Mouse (Mus musculus) stomach, embryonic 15.5 days (tissue): ENCODE results near the gene Ptgfrn. TPM values are rescaled to one million over a fixed set of nuclear protein-coding genes. Genes with fewer than 3 reads are reported as not detected.
A peak's percentile ranks its signal among the peaks of the same experiment; 100 is the strongest.

Experiments
- ATAC-seq: fragments of 200-750 bp; cut with Nextera tagmentation; 2 replicates; pipeline ENCODE4 v1.8.0; 2017; ENCODE audit warnings: low read depth, moderate number of reproducible peaks, moderate TSS enrichment; ENCODE audit not compliant: insufficient read depth, low FRiP score
- H3K27ac ChIP-seq: fragments of 300-500 bp; sonication (generic); 2 replicates; pipeline ENCODE4 v1.5.1; 2015; ENCODE audit warnings: mild to moderate bottlenecking, inconsistent platforms
- H3K27me3 ChIP-seq: fragments of 300-500 bp; sonication (generic); replicated peaks from 2 replicates; pipeline ENCODE4 v1.6.1; 2015; ENCODE audit warnings: inconsistent platforms
- H3K36me3 ChIP-seq: fragments of 300-500 bp; sonication (generic); 2 replicates; pipeline ENCODE4 v1.6.1; 2015; ENCODE audit warnings: inconsistent platforms
- H3K4me1 ChIP-seq: fragments of 300-500 bp; sonication (generic); 2 replicates; pipeline ENCODE4 v1.6.1; 2015; ENCODE audit warnings: inconsistent platforms
- H3K4me2 ChIP-seq: fragments of 300-500 bp; sonication (generic); 2 replicates; pipeline ENCODE4 v1.6.1; 2015; ENCODE audit warnings: mild to moderate bottlenecking, inconsistent platforms
- H3K4me3 ChIP-seq: fragments of 300-500 bp; sonication (generic); replicated peaks from 2 replicates; pipeline ENCODE4 v1.5.1; 2015; ENCODE audit warnings: inconsistent platforms
- H3K9ac ChIP-seq: fragments of 300-500 bp; sonication (generic); 2 replicates; pipeline ENCODE4 v1.6.1; 2015; ENCODE audit warnings: inconsistent platforms
- H3K9me3 ChIP-seq: fragments of 300-500 bp; sonication (generic); 2 replicates; pipeline ENCODE4 v1.6.1; 2016; ENCODE audit warnings: inconsistent platforms
- WGBS: fragments of 180-500 bp; shearing (Covaris S2); methylation state at CpG from one replicate; pipeline ENCODE4 v1.1.7; 2015; 5-methylcytosine and 5-hydroxymethylcytosine counted together
- polyA plus RNA-seq: library from polyadenylated mRNA; unstranded; fragments of >200 nt; fragmentation: Nextera tagmentation; extraction: Ambion mirVana; gene quantifications from 2 replicates; pipeline ENCODE4 v1.2.1, GENCODE M21; 2015

Ptgfrn gene
- polyA plus RNA-seq, 1 experiment from 2014 or later = 6.0 TPM

DNA sequence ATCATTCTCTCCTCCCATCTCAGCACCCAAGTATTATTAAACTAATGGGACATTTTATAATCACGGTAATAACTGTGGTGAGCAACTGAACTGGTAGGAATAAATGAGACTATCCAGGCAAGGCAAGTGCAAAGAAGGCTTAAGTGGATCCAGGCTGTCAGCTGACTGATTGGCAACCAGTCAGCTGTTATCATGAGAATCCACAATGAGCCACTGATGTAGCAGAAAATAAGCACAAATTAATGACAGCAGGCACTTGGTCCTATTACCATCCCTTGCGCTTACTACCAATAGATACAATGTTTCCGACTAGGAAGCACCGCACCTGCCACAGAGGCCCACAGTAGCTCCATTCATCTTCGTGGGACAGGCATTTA, 2.4 kb upstream of the Ptgfrn start:
- no peaks in the 10 kb centered on the region for H3K36me3 ChIP-seq
- H3K4me2 ChIP-seq = 0 out of 2 replicates have a peak overlapping the region, but pooled peaks have one; percentile 2
- no peaks in the 10 kb centered on the region for H3K9me3 ChIP-seq
- peaks cover 36% of the 10 kb centered on the region for H3K4me1 ChIP-seq
- H3K9ac ChIP-seq = no peak overlapping the region
- no peaks in the 10 kb centered on the region for H3K27me3 ChIP-seq
- H3K27ac ChIP-seq = peak overlapping the region; percentile 64
- no peak for ATAC-seq
- WGBS = 85% methylated on average over 5 of the region's 5 CpGs
- H3K4me3 ChIP-seq = no peak overlapping the region

DNA sequence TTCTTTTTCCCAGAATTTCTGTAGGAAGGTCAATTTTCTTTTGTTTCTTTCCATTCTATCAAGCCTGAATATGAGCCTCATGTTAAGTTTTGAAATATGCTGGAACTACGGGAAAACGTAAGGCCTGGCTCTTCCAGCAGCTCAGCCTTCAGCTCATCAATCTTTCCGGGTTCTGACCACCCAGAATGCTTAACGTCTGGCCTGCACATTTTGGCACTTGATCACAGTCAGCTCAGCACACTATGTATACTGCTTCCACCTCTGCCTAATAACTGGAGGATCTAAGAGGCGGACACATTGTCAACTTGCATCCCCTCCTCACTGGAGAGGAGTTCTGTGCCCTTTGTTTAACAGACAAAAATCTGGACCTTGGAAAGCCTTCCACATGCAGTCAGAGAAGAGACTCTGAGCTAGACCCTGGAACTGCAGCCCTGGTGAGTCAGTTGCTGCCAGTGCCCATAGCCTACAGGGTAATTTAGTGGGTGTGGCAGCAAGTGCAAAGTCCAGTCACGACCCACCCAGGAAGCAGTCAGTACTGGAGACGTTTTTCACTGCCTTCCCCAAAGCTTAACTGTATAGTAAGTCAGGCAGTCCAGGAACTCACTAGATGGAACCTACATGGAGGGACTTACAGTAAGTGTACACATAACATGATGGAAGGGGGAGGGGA, 1.9 kb upstream of the Ptgfrn start:
- no peaks in the 10 kb centered on the region for H3K36me3 ChIP-seq
- H3K4me3 ChIP-seq = no peak overlapping the region
- H3K9me3 ChIP-seq = no peaks in the 10 kb centered on the region
- no peak overlapping the region for H3K9ac ChIP-seq
- no peaks in the 10 kb centered on the region for H3K27me3 ChIP-seq
- peaks cover 39% of the 10 kb centered on the region for H3K4me1 ChIP-seq
- H3K4me2 ChIP-seq = no peak overlapping the region
- peak; percentile 70 for ATAC-seq
- H3K27ac ChIP-seq = peak overlapping the region; percentile 64
- 17% methylated on average over 7 of the region's 7 CpGs for WGBS

DNA sequence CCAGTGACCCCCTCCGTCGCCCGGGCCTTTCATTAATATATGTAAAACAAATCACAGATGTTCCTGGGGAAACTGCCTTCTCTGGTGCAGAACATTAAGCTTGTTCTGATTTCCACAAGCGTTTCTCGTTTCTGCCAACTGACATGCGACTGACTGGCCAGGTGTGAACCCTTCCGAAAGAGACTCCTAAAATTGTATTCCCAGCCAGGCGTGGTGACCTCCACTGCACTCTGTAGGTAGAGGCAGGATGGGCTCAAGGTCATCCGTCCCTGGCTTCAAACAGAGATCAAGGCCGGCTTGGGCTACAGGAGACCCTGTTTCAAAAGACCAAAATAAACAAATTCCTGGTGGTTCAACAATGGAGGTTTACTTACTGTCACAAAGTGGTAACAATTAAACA, 1.2 kb upstream of the Ptgfrn start:
- H3K4me2 ChIP-seq = no peak overlapping the region
- H3K27ac ChIP-seq = peak overlapping the region; percentile 64
- H3K4me1 ChIP-seq = peaks cover 35% of the 10 kb centered on the region
- H3K4me3 ChIP-seq = no peak overlapping the region
- H3K9ac ChIP-seq = no peak overlapping the region
- no peaks in the 10 kb centered on the region for H3K27me3 ChIP-seq
- WGBS = 49% methylated on average over 10 of the region's 10 CpGs
- H3K9me3 ChIP-seq = no peaks in the 10 kb centered on the region
- ATAC-seq = no peak
- no peaks in the 10 kb centered on the region for H3K36me3 ChIP-seq

DNA sequence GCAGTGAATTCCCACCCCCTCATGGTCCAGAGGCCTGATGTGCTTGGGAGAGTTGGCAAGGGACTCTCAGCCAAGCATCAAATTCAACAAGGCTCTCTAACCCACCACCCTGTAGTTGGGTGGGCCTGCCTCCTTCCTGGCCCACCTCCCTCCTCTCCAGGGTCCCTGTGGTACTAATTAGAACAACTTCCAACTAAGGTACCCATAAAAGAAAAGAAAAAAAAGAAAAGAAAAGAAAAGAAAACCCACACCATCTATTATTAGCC, 693 bp upstream of the Ptgfrn start:
- no peak overlapping the region for H3K9ac ChIP-seq
- H3K4me2 ChIP-seq = peak overlapping the region; percentile 72
- no peak for ATAC-seq
- no peaks in the 10 kb centered on the region for H3K36me3 ChIP-seq
- peak overlapping the region; percentile 91 for H3K4me3 ChIP-seq
- peaks cover 34% of the 10 kb centered on the region for H3K4me1 ChIP-seq
- H3K27ac ChIP-seq = peak overlapping the region; percentile 91
- no peaks in the 10 kb centered on the region for H3K27me3 ChIP-seq
- H3K9me3 ChIP-seq = no peaks in the 10 kb centered on the region

DNA sequence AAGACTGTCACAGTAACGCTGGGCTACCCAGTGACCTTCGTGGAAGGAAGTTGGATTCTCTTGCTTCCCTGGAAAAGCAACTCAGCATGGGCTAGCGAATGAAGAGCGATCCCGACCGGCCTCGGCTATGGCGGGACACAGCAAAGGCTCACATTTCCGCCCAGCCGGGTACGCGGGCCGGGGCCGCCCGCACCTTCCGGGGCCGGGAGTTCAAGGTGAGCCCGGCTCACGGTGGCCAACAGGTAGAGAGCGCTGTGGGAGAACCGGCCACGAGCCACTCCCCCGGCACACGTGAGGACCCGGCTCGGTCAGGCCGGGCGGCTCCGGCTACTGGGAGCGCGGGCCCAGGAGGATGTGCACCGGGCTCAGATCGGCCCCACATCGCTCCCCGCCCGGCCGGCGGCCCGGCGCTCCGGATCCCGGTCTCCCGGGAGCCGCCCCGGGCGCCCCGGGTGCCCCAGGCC, 488 bp downstream of the Ptgfrn start:
- WGBS = under 1% methylated on average over 47 of the region's 47 CpGs
- Histone ChIP-seq H3K27me3 (no peaks in the 10 kb centered on the region), H3K4me1 (peaks cover 38% of the 10 kb centered on the region), H3K9me3 (no peaks in the 10 kb centered on the region), H3K4me3 (peak overlapping the region; percentile 91), H3K36me3 (no peaks in the 10 kb centered on the region), H3K4me2 (peak overlapping the region; percentile 72), H3K9ac (peak overlapping the region; percentile 53), H3K27ac (peak overlapping the region; percentile 91)
- ATAC-seq = peak; percentile 61

DNA sequence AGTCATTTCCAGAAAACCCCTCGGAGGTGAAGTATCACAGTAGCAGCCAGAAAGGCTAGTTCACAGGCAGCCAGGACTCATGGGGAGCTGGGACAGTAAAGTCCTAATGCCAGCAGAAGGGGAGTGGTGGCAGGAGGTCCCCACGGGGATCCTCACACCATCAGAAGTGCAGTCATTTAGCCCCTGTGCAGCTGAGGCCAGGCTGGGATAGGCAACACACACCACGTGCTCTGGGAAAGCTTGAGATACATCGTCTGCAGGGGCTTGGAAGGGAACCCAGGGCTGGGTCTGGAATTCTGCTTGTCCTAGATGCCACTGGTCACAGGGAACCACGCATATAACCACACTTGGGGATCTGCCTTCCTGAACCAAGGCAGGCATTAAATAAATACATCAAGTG, 1.2 kb downstream of the Ptgfrn start:
- Histone ChIP-seq H3K9ac (0 out of 2 replicates have a peak overlapping the region, but pooled peaks have one; percentile 53), H3K4me2 (peak overlapping the region; percentile 72), H3K36me3 (no peaks in the 10 kb centered on the region), H3K27ac (0 out of 2 replicates have a peak overlapping the region, but pooled peaks have one; percentile 11), H3K27me3 (no peaks in the 10 kb centered on the region), H3K4me3 (peak overlapping the region; percentile 91), H3K4me1 (peaks cover 41% of the 10 kb centered on the region), H3K9me3 (no peaks in the 10 kb centered on the region)
- 20% methylated on average over 5 of the region's 5 CpGs for WGBS
- ATAC-seq = no peak

DNA sequence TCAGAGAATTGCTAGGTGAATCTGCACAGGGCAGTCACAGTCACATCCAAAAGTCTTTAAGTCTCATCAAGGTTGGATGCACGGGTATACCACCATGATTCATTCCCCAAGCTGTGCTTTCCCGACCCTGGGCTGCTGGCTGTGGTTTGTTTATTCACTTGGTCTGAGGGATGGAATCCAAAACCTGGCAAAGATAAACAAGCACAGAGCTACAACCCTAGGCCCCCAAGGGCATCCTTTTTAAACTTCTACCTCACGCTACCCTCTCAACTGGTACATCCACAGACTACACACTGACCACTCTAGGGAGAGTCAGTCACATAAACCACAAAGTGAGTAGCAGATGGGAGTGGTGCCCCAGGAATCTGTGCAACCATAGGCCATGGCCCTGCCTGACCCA, 1.8 kb downstream of the Ptgfrn start:
- H3K9ac ChIP-seq = no peak overlapping the region
- H3K27me3 ChIP-seq = no peaks in the 10 kb centered on the region
- no peak overlapping the region for H3K27ac ChIP-seq
- peak overlapping the region; percentile 72 for H3K4me2 ChIP-seq
- WGBS = 47% methylated on average over 3 of the region's 3 CpGs
- peaks cover 41% of the 10 kb centered on the region for H3K4me1 ChIP-seq
- no peaks in the 10 kb centered on the region for H3K36me3 ChIP-seq
- ATAC-seq = no peak
- 0 out of 2 replicates have a peak overlapping the region, but pooled peaks have one; percentile 91 for H3K4me3 ChIP-seq
- H3K9me3 ChIP-seq = no peaks in the 10 kb centered on the region

DNA sequence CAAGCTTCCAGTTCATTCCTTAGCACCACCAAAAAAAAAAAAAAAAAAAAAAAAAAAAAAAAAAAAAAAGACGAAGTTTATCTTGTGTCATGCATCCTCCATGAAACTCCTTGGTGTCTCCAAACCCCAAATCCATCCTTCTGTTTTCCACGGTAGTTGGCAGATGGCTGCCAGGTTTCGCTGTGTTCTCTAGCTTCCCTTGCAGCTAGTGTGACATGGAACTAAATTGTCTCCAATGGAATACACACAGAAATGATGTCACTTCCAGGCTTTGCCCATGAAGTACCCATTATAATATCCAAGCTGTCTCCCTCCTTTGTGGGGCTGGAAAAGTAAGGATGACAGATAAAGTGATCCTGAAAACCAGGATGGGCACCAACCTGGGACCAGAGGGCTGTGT, 3.8 kb downstream of the Ptgfrn start:
- no peaks in the 10 kb centered on the region for H3K9me3 ChIP-seq
- H3K9ac ChIP-seq = no peak overlapping the region
- H3K27ac ChIP-seq = no peak overlapping the region
- H3K36me3 ChIP-seq = no peaks in the 10 kb centered on the region
- peaks cover 34% of the 10 kb centered on the region for H3K4me1 ChIP-seq
- H3K4me2 ChIP-seq = no peak overlapping the region
- H3K4me3 ChIP-seq = no peak overlapping the region
- 86% methylated on average over 3 of the region's 3 CpGs for WGBS
- H3K27me3 ChIP-seq = no peaks in the 10 kb centered on the region
- no peak for ATAC-seq

DNA sequence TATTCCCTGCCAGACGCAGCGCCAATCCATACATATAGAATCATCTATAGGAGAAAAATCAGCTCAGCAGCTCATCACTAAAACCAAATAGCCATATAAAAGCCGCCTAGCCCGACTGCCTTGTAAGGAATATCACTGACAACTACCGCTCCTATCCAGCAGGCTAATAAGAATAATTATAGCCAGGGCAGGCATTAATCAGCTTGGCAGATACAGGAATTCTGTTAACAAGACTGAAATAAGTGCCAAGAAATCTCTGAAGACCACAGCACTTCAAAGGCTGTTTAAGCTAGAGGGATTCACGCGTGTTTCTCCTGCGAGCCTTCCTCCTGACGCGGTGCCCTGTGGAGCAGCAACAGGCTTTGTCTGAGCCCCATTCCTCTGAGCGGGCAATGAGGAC, 4.6 kb downstream of the Ptgfrn start:
- no peak overlapping the region for H3K9ac ChIP-seq
- WGBS = 65% methylated on average over 11 of the region's 11 CpGs
- H3K36me3 ChIP-seq = no peaks in the 10 kb centered on the region
- H3K27ac ChIP-seq = no peak overlapping the region
- H3K27me3 ChIP-seq = no peaks in the 10 kb centered on the region
- no peak overlapping the region for H3K4me3 ChIP-seq
- no peaks in the 10 kb centered on the region for H3K9me3 ChIP-seq
- no peak for ATAC-seq
- H3K4me1 ChIP-seq = peaks cover 29% of the 10 kb centered on the region
- H3K4me2 ChIP-seq = no peak overlapping the region

DNA sequence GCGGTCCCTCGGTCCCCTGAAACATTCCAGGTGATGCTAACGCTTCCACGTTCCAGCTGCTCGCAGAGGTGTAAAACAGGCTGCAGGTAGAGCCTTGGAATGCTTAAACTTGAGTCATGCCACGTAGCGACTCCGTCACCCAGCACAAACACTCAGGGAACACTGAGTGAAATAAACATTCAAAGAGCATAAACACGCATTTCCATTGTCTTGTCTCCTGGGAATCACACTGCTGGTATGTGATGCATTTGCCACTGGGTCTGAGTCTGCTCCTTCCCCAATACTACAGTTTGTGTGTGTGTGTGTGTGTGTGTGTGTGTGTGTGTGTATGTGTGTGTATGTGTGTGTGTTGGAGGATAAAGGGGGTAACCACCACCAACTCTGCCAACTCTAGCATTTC, 5.2 kb downstream of the Ptgfrn start:
- Histone ChIP-seq H3K4me3 (no peak overlapping the region), H3K4me1 (peaks cover 33% of the 10 kb centered on the region), H3K4me2 (no peak overlapping the region), H3K27me3 (no peaks in the 10 kb centered on the region), H3K36me3 (no peaks in the 10 kb centered on the region), H3K9me3 (no peaks in the 10 kb centered on the region), H3K27ac (no peak overlapping the region), H3K9ac (no peak overlapping the region)
- ATAC-seq = no peak
- WGBS = 84% methylated on average over 9 of the region's 9 CpGs

DNA sequence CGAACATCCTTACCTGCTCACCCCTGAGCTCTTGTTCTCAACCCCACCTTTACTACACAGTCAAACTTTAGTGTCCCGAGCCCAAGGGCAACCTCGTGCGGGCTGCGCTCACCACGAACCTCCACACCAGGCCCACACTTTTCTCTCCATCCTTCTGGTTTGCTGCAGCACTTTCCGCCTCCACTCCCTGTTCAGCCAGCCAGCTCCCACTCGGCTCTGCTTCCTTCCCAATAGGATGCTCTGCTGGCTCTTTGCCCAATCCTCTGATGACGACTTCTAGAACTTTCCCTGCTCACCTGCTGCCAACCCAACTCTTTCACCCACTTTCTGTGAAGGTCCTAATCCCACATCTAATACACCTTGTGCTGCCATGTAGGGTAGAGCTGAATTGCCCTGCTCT, 6.3 kb downstream of the Ptgfrn start:
- H3K27ac ChIP-seq = no peak overlapping the region
- H3K9me3 ChIP-seq = no peaks in the 10 kb centered on the region
- no peaks in the 10 kb centered on the region for H3K27me3 ChIP-seq
- WGBS = 79% methylated on average over 9 of the region's 9 CpGs
- peaks cover 37% of the 10 kb centered on the region for H3K4me1 ChIP-seq
- no peak overlapping the region for H3K4me2 ChIP-seq
- ATAC-seq = no peak
- H3K36me3 ChIP-seq = no peaks in the 10 kb centered on the region
- no peak overlapping the region for H3K4me3 ChIP-seq
- H3K9ac ChIP-seq = no peak overlapping the region

DNA sequence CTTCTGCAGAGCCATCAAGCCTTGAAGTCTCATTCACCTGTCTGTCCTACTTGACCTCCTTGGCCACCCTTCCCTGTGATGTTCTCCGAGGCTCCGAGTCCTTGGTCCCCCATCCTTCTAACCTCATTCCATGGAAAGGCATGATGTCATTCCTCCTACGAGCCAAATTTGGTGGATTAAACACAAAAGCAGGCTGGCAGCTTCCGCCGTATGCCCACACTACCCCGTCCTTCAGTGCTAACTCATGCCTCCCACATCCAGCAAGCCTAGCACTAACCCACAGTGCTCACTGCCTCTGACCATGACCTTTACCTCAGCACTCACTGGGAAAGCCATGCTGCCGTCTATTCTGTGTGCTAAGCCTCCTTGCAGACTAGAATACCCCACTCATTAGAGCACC, 8.0 kb downstream of the Ptgfrn start:
- Histone ChIP-seq H3K9ac (no peak overlapping the region), H3K27me3 (no peaks in the 10 kb centered on the region), H3K27ac (no peak overlapping the region), H3K36me3 (no peaks in the 10 kb centered on the region), H3K4me3 (no peak overlapping the region), H3K9me3 (no peaks in the 10 kb centered on the region), H3K4me2 (no peak overlapping the region), H3K4me1 (peaks cover 25% of the 10 kb centered on the region)
- WGBS = 85% methylated on average over 7 of the region's 7 CpGs
- no peak for ATAC-seq

DNA sequence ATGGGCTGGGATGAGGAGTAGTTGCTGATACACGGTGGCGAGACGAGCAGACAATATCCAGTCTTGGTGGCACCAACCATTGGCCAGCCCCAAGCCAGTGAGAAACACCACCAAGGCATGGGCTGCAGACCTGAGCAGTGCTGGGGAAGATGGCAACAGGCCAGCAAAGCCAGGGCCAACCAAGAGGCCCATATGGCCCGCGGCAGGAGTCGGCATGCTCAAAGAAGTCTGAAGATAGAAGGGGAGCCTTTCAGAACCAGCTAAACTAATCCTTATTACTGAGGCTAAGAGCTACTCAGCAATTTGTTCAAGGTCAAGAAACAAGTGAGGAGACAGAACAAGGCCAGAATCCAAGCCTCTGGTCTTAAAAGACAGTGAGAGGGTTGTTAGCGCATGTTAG, 8.9 kb downstream of the Ptgfrn start:
- Histone ChIP-seq H3K4me3 (no peak overlapping the region), H3K36me3 (no peaks in the 10 kb centered on the region), H3K27ac (no peak overlapping the region), H3K27me3 (no peaks in the 10 kb centered on the region), H3K4me1 (peaks cover 25% of the 10 kb centered on the region), H3K9me3 (no peaks in the 10 kb centered on the region), H3K9ac (no peak overlapping the region), H3K4me2 (no peak overlapping the region)
- no peak for ATAC-seq
- 91% methylated on average over 7 of the region's 7 CpGs for WGBS
